Mouse (Mus musculus): ENCODE measurements around the gene Ube2dnl1. TPM values are rescaled to one million over a fixed set of nuclear protein-coding genes. Genes with fewer than 3 reads are reported as not detected.

The Ube2dnl1 gene
- polyA plus RNA-seq (2015; fragmentation: Nextera tagmentation; extraction: Ambion mirVana), result not detected in 2 replicates

DNA sequence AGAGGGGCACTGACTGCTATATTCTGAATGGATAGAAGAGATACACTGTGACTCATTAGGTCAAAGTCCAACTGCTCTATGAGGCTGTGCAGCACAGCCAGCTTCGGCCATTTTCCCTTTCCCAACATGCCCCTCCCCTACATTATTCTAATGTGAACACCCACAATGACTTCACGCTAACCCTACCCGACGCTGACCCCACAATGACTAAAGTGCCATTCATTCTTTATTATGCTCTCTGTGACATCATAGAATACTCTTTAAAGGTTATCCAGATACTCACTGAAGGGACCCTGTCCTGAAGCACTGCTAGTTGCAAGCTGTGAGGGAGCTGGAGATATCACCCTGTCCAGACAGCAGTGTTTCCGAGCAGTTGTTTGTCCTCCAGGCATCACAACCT lies at the start of gene Ube2dnl1:
Gene Ube2dnl1, plus strand, starts transcription at position 301 of the 400 bp plus-strand sequence.
- no peaks in the 10 kb centered on the region for H3K4me1 ChIP-seq (ENCODE audit: control insufficient read depth, low read depth, low read length)

GRCm38 (mm10) chrX:114895489-114895888 lies 9.3 kb upstream of the Ube2dnl1 start:
- Histone ChIP-seq H3K27ac (ENCODE audit: low read length) (no peak overlapping the region), H3K4me2 (ENCODE audit: low read depth, low read length) (no peak overlapping the region), H3K9me3 (replicated peaks; ENCODE audit: control insufficient read depth, low read length) (no peaks in the 10 kb centered on the region), H3K36me3 (ENCODE audit: control insufficient read depth, insufficient read depth) (no peaks in the 10 kb centered on the region), H3K4me3 (ENCODE audit: low read depth, low read length) (no peak overlapping the region), H3K27me3 (ENCODE audit: control insufficient read depth, insufficient read depth, low read depth, low read length) (no peaks in the 10 kb centered on the region), H3K4me1 (ENCODE audit: control insufficient read depth, low read depth, low read length) (no peaks in the 10 kb centered on the region), H3K9ac (ENCODE audit: low read depth, low read length) (no peak overlapping the region)
- no peak for ATAC-seq (ENCODE audit: low read depth)

More for the DNA sequence above, at the start of gene Ube2dnl1:
- ATAC-seq (ENCODE audit: low read depth), result no peak
- Histone ChIP-seq H3K4me3 (ENCODE audit: low read depth, low read length) (no peak within 1 kb of the TSS), H3K27me3 (ENCODE audit: control insufficient read depth, insufficient read depth, low read depth, low read length) (no peaks in the 10 kb centered on the region), H3K36me3 (ENCODE audit: control insufficient read depth, insufficient read depth) (no peaks in the 10 kb centered on the region), H3K4me2 (ENCODE audit: low read depth, low read length) (no peak within 1 kb of the TSS), H3K27ac (ENCODE audit: low read length) (no peak within 1 kb of the TSS), H3K9me3 (replicated peaks; ENCODE audit: control insufficient read depth, low read length) (no peaks in the 10 kb centered on the region), H3K9ac (ENCODE audit: low read depth, low read length) (no peak within 1 kb of the TSS)
- WGBS (ENCODE audit: insufficient replicate concordance), result 68% methylated on average over 5 of the region's 5 CpGs

DNA sequence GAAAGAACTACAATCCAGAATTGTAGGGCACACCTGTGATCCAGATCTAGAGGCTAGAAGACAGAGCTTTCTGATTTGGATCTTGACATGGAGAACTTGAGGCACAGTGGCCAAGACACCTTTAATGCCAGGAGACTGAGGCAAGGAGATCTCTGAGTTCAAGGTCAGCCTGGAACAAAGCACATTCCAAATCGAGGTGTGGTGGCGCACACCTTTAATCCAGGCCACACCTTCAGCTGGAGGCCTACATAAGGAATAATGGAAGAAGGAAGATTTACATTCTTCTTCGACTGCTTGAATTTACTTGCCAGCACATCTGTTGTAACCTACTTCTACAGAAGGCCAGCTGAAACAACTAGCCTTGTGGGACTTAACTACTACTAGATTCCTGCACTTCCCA lies 7.3 kb upstream of the Ube2dnl1 start:
- no peak for ATAC-seq (ENCODE audit: low read depth)
- Histone ChIP-seq H3K9ac (ENCODE audit: low read depth, low read length) (no peak overlapping the region), H3K27ac (ENCODE audit: low read length) (no peak overlapping the region), H3K4me1 (ENCODE audit: control insufficient read depth, low read depth, low read length) (no peaks in the 10 kb centered on the region), H3K4me2 (ENCODE audit: low read depth, low read length) (no peak overlapping the region), H3K27me3 (ENCODE audit: control insufficient read depth, insufficient read depth, low read depth, low read length) (no peaks in the 10 kb centered on the region), H3K36me3 (ENCODE audit: control insufficient read depth, insufficient read depth) (no peaks in the 10 kb centered on the region), H3K9me3 (replicated peaks; ENCODE audit: control insufficient read depth, low read length) (no peaks in the 10 kb centered on the region), H3K4me3 (ENCODE audit: low read depth, low read length) (no peak overlapping the region)
- 69% methylated on average over 3 of the region's 3 CpGs for WGBS (ENCODE audit: insufficient replicate concordance)

DNA sequence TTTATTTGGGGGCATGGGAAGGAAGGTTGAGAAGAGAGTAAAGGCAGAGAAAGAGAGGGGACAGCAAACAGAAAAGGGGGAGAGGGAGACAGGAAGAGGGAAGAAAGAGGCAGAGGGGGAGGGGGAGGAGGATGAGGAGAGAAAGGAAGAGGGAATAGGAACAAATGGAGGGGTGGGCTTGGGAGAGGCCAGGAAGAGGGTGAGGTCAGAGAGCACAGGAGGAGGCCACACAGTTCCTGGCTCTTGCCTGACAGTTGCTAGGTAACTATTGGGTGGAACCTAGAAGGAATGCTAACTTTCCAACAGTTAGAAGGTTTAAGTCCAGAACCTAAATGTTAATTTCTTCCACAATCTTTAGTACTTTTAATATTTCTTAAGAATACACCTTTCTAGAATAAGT lies 1.4 kb upstream of the Ube2dnl1 start:
- Histone ChIP-seq H3K9me3 (replicated peaks; ENCODE audit: control insufficient read depth, low read length) (no peaks in the 10 kb centered on the region), H3K27me3 (ENCODE audit: control insufficient read depth, insufficient read depth, low read depth, low read length) (no peaks in the 10 kb centered on the region), H3K9ac (ENCODE audit: low read depth, low read length) (no peak overlapping the region), H3K4me1 (ENCODE audit: control insufficient read depth, low read depth, low read length) (no peaks in the 10 kb centered on the region), H3K4me3 (ENCODE audit: low read depth, low read length) (no peak overlapping the region), H3K36me3 (ENCODE audit: control insufficient read depth, insufficient read depth) (no peaks in the 10 kb centered on the region), H3K4me2 (ENCODE audit: low read depth, low read length) (no peak overlapping the region), H3K27ac (ENCODE audit: low read length) (no peak overlapping the region)
- ATAC-seq (ENCODE audit: low read depth), result no peak

GRCm38 (mm10) chrX:114907282-114907681 lies 2.5 kb downstream of the Ube2dnl1 start, which contains the start of gene Ube2dnl2:
TSS of gene Ube2dnl2 (plus strand) at chrX:114907582.
- H3K27ac ChIP-seq (ENCODE audit: low read length), result no peak within 1 kb of the TSS
- H3K9me3 ChIP-seq (replicated peaks; ENCODE audit: control insufficient read depth, low read length), result no peaks in the 10 kb centered on the region
- no peaks in the 10 kb centered on the region for H3K4me1 ChIP-seq (ENCODE audit: control insufficient read depth, low read depth, low read length)
- ATAC-seq (ENCODE audit: low read depth), result no peak
- no peaks in the 10 kb centered on the region for H3K27me3 ChIP-seq (ENCODE audit: control insufficient read depth, insufficient read depth, low read depth, low read length)
- no peak within 1 kb of the TSS for H3K9ac ChIP-seq (ENCODE audit: low read depth, low read length)
- H3K36me3 ChIP-seq (ENCODE audit: control insufficient read depth, insufficient read depth), result no peaks in the 10 kb centered on the region
- no peak within 1 kb of the TSS for H3K4me3 ChIP-seq (ENCODE audit: low read depth, low read length)
- WGBS (ENCODE audit: insufficient replicate concordance), result 48% methylated on average over 1 of the region's 1 CpGs
- no peak within 1 kb of the TSS for H3K4me2 ChIP-seq (ENCODE audit: low read depth, low read length)

- Histone ChIP-seq H3K4me2 (ENCODE audit: low read depth, low read length) (no peak overlapping the region), H3K9me3 (replicated peaks; ENCODE audit: control insufficient read depth, low read length) (no peaks in the 10 kb centered on the region), H3K27ac (ENCODE audit: low read length) (no peak overlapping the region), H3K27me3 (ENCODE audit: control insufficient read depth, insufficient read depth, low read depth, low read length) (no peaks in the 10 kb centered on the region), H3K9ac (ENCODE audit: low read depth, low read length) (no peak overlapping the region), H3K4me3 (ENCODE audit: low read depth, low read length) (no peak overlapping the region), H3K36me3 (ENCODE audit: control insufficient read depth, insufficient read depth) (no peaks in the 10 kb centered on the region), H3K4me1 (ENCODE audit: control insufficient read depth, low read depth, low read length) (no peaks in the 10 kb centered on the region)
- ATAC-seq (ENCODE audit: low read depth), result no peak
- WGBS (ENCODE audit: insufficient replicate concordance), result 36% methylated on average over 1 of the region's 1 CpGs
Measured at GRCm38 (mm10) chrX:114955066-114955465, 50.3 kb downstream of the Ube2dnl1 start.

Other genes with a start within 250 kb of the Ube2dnl1 start
- gene Ube2dnl2, start 2.6 kb downstream of the Ube2dnl1 start, polyA plus RNA-seq (2015; fragmentation: Nextera tagmentation; extraction: Ambion mirVana), result not detected in 2 replicates